Mouse (Mus musculus) limb, embryonic 12.5 days (tissue): ENCODE results near the gene H2-Eb2. TPM values are rescaled to one million over a fixed set of nuclear protein-coding genes. Genes with fewer than 3 reads are reported as not detected.

ENCODE experiments used
- ATAC-seq: fragments of 200-750 bp; cut with Nextera tagmentation; 2 replicates; pipeline ENCODE4 v1.8.0; 2017; ENCODE audit warnings: low read depth, moderate TSS enrichment; ENCODE audit not compliant: insufficient number of reproducible peaks, insufficient read depth, low FRiP score, low TSS enrichment
- H3K27ac ChIP-seq: fragments of 300-500 bp; sonication (generic); 2 replicates; pipeline ENCODE4 v1.5.1; 2016; ENCODE audit warnings: mild to moderate bottlenecking, moderate library complexity
- H3K27me3 ChIP-seq: fragments of 300-500 bp; sonication (generic); 2 replicates; pipeline ENCODE4 v1.6.1; 2016; ENCODE audit warnings: mild to moderate bottlenecking, moderate library complexity
- H3K36me3 ChIP-seq: fragments of 300-500 bp; sonication (generic); 2 replicates; pipeline ENCODE4 v1.6.1; 2016; ENCODE audit warnings: mild to moderate bottlenecking, moderate library complexity
- H3K4me1 ChIP-seq: fragments of 300-500 bp; sonication (generic); replicated peaks from 2 replicates; pipeline ENCODE4 v1.6.1; 2016
- H3K4me2 ChIP-seq: fragments of 300-500 bp; sonication (generic); 2 replicates; pipeline ENCODE4 v1.6.1; 2016; ENCODE audit warnings: mild to moderate bottlenecking, moderate library complexity
- H3K4me3 ChIP-seq: fragments of 300-500 bp; sonication (generic); replicated peaks from 2 replicates; pipeline ENCODE4 v1.5.1; 2016; ENCODE audit warnings: mild to moderate bottlenecking
- H3K9ac ChIP-seq: fragments of 300-500 bp; sonication (generic); replicated peaks from 2 replicates; pipeline ENCODE4 v1.6.1; 2016; ENCODE audit warnings: mild to moderate bottlenecking, moderate library complexity
- H3K9me3 ChIP-seq: fragments of 300-500 bp; sonication (generic); 2 replicates; pipeline ENCODE4 v1.6.1; 2016; ENCODE audit warnings: mild to moderate bottlenecking, moderate library complexity
- WGBS: fragments of 180-500 bp; shearing (Covaris S2); methylation state at CpG from one replicate; pipeline ENCODE4 v1.1.7; 2016; 5-methylcytosine and 5-hydroxymethylcytosine counted together
- polyA plus RNA-seq: library from polyadenylated mRNA; unstranded; fragments of >200 nt; fragmentation: Nextera tagmentation; extraction: Ambion mirVana; gene quantifications from 2 replicates; pipeline ENCODE4 v1.2.1, GENCODE M21; 2016

The H2-Eb2 gene
- polyA plus RNA-seq, 1 experiment from 2014 or later, result 0.18 TPM

DNA sequence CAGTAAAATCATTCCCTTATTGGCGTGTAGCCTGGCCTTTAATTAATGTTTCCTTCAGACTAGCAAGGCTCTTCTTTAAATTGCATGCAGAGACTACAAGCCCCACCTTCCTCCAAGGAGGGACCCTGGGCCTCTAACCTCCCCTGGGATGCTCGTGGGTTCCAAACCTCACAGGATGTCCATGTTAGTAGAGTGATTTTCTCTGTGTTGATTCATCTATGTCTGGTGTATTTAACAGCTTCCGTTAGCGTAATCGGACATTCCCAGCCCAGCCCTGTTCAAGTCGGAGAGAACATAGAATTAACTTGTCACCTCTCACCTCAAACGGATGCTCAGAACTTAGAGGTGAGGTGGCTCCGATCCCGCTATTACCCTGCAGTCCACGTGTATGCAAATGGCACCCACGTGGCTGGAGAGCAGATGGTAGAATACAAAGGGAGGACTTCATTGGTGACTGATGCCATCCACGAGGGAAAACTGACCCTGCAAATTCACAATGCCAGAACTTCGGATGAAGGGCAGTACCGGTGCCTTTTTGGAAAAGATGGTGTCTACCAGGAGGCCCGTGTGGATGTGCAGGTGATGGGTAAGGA is 37.6 kb downstream of the H2-Eb2 start:
- H3K36me3 ChIP-seq, result no peaks in the 10 kb centered on the region
- no peaks in the 10 kb centered on the region for H3K27me3 ChIP-seq
- no peak overlapping the region for H3K9ac ChIP-seq
- 83% methylated on average over 15 of the region's 15 CpGs for WGBS
- H3K27ac ChIP-seq, result no peak overlapping the region
- no peak overlapping the region for H3K4me2 ChIP-seq
- H3K9me3 ChIP-seq, result no peaks in the 10 kb centered on the region
- H3K4me1 ChIP-seq, result no peaks in the 10 kb centered on the region
- no peak overlapping the region for H3K4me3 ChIP-seq
- ATAC-seq, result no peak

DNA sequence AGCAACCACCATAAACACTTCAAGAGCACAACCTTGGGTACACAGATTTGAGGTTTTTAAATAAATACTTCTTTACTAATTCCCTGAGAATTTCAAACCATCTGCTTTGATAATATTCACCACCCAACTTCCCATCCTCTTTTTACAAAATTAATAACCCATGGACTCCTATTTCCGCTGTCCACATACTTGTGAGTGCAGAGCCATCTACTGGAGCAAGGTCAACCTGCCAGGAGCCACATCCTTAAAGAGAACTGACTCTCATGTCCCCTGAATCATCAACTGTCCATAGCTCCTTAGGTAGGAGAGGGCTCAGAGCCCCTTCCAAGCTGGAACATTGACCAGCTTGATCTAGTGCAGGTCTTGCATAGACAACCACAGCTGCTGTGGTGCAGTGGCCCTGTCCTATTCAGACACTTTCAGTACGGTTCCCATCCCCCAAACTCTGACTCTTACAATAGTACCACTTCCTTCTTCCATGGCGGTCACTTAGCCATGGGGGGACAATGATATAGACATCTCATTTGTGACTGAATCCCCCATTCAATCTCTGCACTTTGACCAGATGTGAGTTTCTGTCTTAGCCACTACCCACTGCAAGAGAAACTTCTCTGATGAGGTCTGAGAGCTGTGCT is 38.3 kb downstream of the H2-Eb2 start:
- ATAC-seq, result no peak
- WGBS, result 87% methylated on average over 3 of the region's 3 CpGs
- H3K27me3 ChIP-seq, result no peaks in the 10 kb centered on the region
- no peaks in the 10 kb centered on the region for H3K9me3 ChIP-seq
- no peak overlapping the region for H3K4me2 ChIP-seq
- H3K27ac ChIP-seq, result no peak overlapping the region
- no peak overlapping the region for H3K4me3 ChIP-seq
- no peaks in the 10 kb centered on the region for H3K36me3 ChIP-seq
- no peaks in the 10 kb centered on the region for H3K4me1 ChIP-seq
- no peak overlapping the region for H3K9ac ChIP-seq

DNA sequence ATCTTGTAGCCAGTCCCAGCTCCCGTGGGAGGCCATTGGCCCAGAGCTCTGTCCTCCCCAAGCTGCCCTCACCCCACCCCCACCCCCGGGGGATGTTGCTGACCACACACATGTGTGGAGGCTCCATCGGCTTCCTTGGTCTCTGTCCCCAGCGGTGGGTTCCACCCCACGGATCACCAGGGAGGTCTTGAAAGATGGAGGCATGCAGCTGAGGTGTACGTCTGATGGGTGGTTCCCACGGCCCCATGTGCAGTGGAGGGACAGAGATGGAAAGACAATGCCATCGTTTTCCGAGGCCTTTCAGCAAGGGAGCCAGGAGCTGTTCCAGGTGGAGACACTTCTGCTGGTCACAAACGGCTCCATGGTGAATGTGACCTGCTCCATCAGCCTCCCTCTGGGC is 39.6 kb downstream of the H2-Eb2 start:
- no peaks in the 10 kb centered on the region for H3K4me1 ChIP-seq
- no peaks in the 10 kb centered on the region for H3K36me3 ChIP-seq
- H3K4me2 ChIP-seq, result no peak overlapping the region
- H3K9ac ChIP-seq, result no peak overlapping the region
- H3K9me3 ChIP-seq, result no peaks in the 10 kb centered on the region
- WGBS, result 75% methylated on average over 10 of the region's 10 CpGs
- no peak for ATAC-seq
- no peaks in the 10 kb centered on the region for H3K27me3 ChIP-seq
- H3K27ac ChIP-seq, result no peak overlapping the region
- no peak overlapping the region for H3K4me3 ChIP-seq

DNA sequence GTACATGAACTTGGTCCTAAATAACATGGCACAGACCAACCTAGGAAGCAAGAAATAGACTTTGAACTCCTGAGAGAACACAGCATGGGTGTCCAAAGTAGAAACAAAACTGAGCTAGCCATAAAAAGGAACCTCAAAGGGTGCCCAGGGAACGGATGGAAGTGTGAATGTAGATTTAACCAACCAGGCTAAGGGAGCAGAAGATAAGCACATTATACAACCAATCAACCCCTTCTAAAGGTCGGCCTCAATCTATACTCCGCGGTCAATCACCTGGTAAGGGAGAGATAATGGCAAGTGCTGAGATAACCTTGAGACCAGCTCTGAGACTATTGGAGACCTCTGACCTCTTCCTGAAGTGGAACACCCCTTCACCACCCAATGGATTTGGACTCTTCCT is 45.1 kb downstream of the H2-Eb2 start:
- Histone ChIP-seq H3K4me2 (no peak overlapping the region), H3K4me1 (no peaks in the 10 kb centered on the region), H3K36me3 (no peaks in the 10 kb centered on the region), H3K4me3 (no peak overlapping the region), H3K27me3 (0 out of 2 replicates have a peak, but pooled peaks cover 4% of the 10 kb centered on the region), H3K9ac (no peak overlapping the region), H3K27ac (no peak overlapping the region), H3K9me3 (no peaks in the 10 kb centered on the region)
- 85% methylated on average over 4 of the region's 4 CpGs for WGBS
- no peak for ATAC-seq

DNA sequence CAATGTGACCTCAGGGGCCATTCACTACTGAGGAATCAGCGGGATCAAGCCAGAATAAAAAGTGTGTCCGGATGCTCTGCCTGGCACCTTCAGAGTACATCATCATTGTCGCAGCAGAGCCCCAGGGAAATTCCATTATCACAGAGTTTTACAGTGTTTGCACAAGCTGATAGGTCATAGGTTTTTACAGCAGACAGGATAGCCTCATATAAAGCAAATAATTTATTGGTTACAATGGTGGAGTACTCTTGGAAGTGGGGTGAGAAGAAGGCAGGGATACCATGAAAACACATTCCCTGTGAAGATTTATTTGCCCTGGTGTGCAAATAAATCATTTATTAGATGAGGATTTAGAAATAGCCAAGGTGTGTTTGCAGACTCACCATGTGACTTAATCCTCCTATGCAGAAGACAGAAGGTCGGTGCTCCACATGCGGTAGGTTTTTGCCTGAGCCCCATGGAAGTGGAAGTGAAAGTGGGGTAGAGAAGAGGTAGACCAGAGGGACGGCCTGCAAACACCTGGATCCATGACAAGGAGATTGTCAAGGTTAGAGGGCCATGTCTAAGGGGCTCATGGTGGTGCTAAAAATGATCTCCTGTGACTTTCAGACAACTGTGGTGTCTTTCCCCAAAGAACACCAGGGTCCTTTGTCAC is 47.7 kb downstream of the H2-Eb2 start:
- 0 out of 2 replicates have a peak, but pooled peaks cover 4% of the 10 kb centered on the region for H3K27me3 ChIP-seq
- WGBS, result 78% methylated on average over 6 of the region's 6 CpGs
- H3K9ac ChIP-seq, result no peak overlapping the region
- no peak overlapping the region for H3K27ac ChIP-seq
- H3K4me2 ChIP-seq, result no peak overlapping the region
- H3K4me1 ChIP-seq, result no peaks in the 10 kb centered on the region
- no peak for ATAC-seq
- no peaks in the 10 kb centered on the region for H3K9me3 ChIP-seq
- no peak overlapping the region for H3K4me3 ChIP-seq
- no peaks in the 10 kb centered on the region for H3K36me3 ChIP-seq

DNA sequence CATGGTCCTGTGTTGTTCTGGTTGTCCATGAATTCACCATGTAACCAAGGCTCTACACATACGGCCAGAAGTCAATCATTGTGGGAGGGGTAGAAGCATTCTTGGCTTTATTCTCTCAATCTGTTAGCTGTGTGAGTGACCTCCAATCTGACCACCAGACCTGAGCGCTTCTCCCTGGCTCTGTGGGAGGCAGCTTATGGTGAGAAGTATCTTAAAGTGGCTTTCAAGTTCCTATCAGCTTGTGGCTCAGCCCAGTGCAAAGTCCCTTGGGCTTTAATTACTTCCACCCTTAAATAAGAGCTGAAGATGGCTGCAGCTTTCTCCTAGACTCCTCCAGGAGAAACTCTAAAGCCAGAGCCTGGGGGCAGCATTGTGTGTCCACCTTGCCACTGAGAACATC is 51.4 kb downstream of the H2-Eb2 start, which contains the start of gene Btnl1:
TSS of gene Btnl1 (plus strand) at position 286 of the 400 bp plus-strand sequence.
- no peak within 1 kb of the TSS for H3K4me2 ChIP-seq
- WGBS, result 76% methylated on average over 2 of the region's 2 CpGs
- H3K36me3 ChIP-seq, result no peaks in the 10 kb centered on the region
- H3K4me1 ChIP-seq, result no peaks in the 10 kb centered on the region
- no peak for ATAC-seq
- no peak within 1 kb of the TSS for H3K4me3 ChIP-seq
- H3K9me3 ChIP-seq, result no peaks in the 10 kb centered on the region
- no peak within 1 kb of the TSS for H3K9ac ChIP-seq
- 0 out of 2 replicates have a peak, but pooled peaks cover 4% of the 10 kb centered on the region for H3K27me3 ChIP-seq
- no peak within 1 kb of the TSS for H3K27ac ChIP-seq

DNA sequence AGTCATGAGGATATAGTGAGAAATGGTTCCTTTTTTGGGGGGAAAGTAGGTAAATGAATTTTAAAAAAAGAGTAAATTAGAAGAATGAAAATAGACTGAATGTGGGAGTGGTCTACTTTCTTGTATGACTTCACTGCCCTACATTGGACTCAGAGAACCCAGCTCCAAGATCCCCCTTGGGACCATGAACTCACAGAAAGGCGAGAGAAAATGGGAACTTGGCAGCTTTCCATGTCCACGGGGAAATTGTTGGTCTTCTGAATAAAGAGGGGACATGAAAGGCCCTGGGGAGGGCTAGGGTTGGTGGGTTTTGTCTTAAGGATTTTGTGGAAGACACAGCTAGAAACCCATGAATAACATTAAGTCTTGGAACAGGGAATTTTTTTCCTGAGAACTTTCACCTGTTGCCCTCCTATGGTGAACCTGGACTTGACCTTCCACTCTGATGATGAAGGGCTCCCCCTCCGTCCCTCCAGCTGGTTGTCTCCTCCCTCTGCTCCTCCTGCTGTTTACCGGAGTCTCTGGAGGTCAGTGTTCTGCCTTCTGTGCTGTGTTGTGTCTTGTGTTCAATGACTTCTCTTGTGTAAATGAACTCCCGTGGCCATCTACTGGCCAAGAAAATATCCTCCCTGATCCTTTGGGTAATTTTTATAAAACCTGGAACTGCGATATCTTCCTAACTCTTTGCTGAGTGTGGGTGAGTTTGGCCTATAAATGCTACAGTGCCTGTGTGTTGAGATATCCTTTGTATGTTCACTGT is 52.2 kb downstream of the H2-Eb2 start:
- Histone ChIP-seq H3K27ac (no peak overlapping the region), H3K4me1 (no peaks in the 10 kb centered on the region), H3K27me3 (0 out of 2 replicates have a peak, but pooled peaks cover 4% of the 10 kb centered on the region), H3K9ac (no peak overlapping the region), H3K36me3 (no peaks in the 10 kb centered on the region), H3K4me2 (no peak overlapping the region), H3K9me3 (no peaks in the 10 kb centered on the region), H3K4me3 (no peak overlapping the region)
- 70% methylated on average over 6 of the region's 6 CpGs for WGBS
- no peak for ATAC-seq

DNA sequence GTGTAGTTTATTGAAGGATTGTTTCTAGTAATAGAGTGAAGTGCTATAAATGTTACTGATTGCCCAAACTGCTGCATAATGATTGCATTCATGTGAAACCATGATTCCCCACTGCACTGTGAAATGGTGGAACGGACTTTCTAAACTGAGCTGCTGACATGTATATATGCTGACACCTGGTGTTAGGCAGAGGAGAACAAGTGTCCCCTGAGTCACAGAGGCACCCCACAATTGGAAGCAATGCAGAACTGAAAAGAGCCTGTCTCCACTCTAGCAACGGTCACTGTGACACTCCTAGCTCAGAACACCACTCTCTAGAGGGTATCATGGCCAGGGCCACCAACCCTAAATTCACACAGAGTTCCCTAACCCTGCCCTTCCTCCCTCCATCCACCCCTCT is 53.3 kb downstream of the H2-Eb2 start:
- Histone ChIP-seq H3K4me3 (no peak overlapping the region), H3K27ac (no peak overlapping the region), H3K36me3 (no peaks in the 10 kb centered on the region), H3K4me2 (no peak overlapping the region), H3K4me1 (no peaks in the 10 kb centered on the region), H3K27me3 (0 out of 2 replicates have a peak, but pooled peaks cover 4% of the 10 kb centered on the region), H3K9me3 (no peaks in the 10 kb centered on the region), H3K9ac (no peak overlapping the region)
- WGBS, result 77% methylated on average over 2 of the region's 2 CpGs
- ATAC-seq, result no peak

DNA sequence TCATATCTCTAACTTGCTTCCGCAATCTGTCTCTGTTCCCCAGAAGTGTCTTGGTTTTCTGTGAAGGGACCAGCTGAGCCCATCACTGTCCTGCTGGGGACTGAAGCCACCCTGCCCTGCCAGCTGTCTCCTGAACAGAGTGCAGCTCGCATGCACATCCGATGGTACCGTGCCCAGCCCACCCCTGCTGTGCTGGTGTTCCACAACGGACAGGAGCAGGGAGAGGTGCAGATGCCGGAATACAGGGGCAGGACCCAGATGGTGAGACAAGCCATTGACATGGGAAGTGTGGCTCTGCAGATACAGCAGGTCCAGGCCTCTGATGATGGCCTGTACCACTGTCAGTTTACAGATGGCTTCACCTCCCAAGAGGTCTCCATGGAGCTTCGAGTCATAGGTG is 54.0 kb downstream of the H2-Eb2 start:
- Histone ChIP-seq H3K9me3 (no peaks in the 10 kb centered on the region), H3K36me3 (no peaks in the 10 kb centered on the region), H3K4me1 (no peaks in the 10 kb centered on the region), H3K27ac (no peak overlapping the region), H3K4me3 (no peak overlapping the region), H3K4me2 (no peak overlapping the region), H3K9ac (no peak overlapping the region), H3K27me3 (no peaks in the 10 kb centered on the region)
- WGBS, result 86% methylated on average over 7 of the region's 7 CpGs
- ATAC-seq, result no peak

DNA sequence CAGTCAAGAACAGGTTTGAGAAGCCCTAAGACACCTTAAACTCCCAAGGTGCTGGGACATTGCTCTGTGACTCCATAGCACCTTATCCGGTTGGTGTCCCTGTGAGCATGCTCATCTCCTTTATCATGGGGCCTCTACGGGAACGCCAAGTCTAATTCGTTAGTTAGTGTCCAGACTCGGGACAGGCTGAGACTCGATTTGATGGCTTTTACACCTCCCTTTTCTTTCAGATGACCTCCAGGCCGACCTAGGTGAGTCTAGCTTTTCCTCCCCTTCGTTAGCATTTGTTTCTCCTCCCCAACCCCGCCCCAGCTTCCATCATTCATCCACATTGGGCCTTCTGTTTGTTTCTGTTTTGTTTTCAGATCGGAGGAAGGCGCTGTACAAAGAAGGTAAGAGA is 56.4 kb downstream of the H2-Eb2 start:
- 70% methylated on average over 11 of the region's 11 CpGs for WGBS
- Histone ChIP-seq H3K4me2 (no peak overlapping the region), H3K27me3 (no peaks in the 10 kb centered on the region), H3K9ac (no peak overlapping the region), H3K4me3 (no peak overlapping the region), H3K9me3 (no peaks in the 10 kb centered on the region), H3K36me3 (no peaks in the 10 kb centered on the region), H3K4me1 (no peaks in the 10 kb centered on the region), H3K27ac (no peak overlapping the region)
- no peak for ATAC-seq

DNA sequence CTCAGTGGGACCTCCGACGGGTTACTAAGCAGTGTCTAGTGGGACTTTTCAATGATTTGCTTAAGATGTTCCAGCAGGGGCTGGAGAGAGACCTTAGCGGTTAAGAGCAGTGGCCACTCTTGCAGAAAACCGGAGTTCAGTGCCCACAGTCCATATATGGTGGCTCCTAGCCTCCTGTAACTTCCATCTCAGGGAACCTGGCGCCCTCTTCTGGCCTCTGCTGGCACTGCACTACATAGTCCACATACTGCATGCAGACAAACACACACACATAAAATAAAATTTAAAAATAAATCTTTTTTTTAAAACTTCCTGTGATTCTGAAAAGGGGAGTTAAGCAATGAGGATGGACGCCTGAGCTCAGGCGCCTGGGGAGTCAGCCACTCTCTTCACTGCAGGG is 57.7 kb downstream of the H2-Eb2 start:
- Histone ChIP-seq H3K36me3 (no peaks in the 10 kb centered on the region), H3K9me3 (no peaks in the 10 kb centered on the region), H3K27me3 (no peaks in the 10 kb centered on the region), H3K4me2 (no peak overlapping the region), H3K9ac (no peak overlapping the region), H3K4me1 (no peaks in the 10 kb centered on the region), H3K27ac (no peak overlapping the region), H3K4me3 (no peak overlapping the region)
- 76% methylated on average over 7 of the region's 7 CpGs for WGBS
- no peak for ATAC-seq
